Mouse (Mus musculus): ENCODE data around the gene Tmem109.
A peak's percentile ranks its signal among the peaks of the same experiment; 100 is the strongest.

The Tmem109 gene

DNA sequence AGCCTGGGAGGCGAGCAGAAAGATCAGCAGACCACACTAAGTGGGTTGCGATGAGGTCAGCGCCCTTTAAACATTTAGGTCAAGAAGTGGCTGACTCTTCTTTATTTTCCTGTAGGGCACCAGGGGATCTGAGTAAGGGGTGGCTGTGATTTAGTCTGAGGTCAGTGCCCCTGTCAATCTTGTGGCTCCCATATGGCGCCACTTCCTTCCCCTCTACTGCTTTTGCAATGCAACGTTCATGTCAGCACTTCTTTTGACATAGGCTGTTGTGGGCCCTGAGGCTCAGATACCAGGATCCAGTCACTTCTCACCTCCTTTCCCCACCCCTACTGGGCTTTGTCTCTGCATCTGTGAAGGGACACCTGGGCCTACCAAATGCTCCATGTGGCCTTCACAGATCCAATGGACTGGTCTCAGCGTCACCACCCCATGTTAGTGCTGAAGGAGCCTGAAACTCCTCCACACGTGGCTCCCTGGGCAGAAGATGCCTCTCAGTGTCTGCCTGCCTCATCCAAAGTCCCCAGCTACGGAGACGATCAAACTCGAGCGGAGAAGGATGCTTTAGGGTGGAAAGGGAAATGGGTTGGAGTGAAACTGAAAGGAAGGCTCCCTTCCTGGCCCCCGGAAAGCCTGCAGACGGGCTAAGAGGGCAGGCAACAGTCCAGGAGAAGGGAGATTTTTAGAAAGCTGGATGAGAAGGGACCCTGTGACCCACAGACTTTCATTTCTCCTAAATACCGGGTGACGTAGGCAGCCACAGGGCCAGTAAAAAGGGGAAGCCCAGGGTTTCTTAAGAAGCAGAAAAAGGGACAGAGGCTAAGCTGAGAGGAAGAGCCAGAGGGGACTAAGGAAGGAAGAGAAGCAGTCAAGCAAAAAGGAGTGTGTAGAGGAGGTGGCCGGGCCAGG is 39.8 kb downstream of the Tmem109 start:
- DNase-seq (ENCODE audit: low spot score) = no peak

DNA sequence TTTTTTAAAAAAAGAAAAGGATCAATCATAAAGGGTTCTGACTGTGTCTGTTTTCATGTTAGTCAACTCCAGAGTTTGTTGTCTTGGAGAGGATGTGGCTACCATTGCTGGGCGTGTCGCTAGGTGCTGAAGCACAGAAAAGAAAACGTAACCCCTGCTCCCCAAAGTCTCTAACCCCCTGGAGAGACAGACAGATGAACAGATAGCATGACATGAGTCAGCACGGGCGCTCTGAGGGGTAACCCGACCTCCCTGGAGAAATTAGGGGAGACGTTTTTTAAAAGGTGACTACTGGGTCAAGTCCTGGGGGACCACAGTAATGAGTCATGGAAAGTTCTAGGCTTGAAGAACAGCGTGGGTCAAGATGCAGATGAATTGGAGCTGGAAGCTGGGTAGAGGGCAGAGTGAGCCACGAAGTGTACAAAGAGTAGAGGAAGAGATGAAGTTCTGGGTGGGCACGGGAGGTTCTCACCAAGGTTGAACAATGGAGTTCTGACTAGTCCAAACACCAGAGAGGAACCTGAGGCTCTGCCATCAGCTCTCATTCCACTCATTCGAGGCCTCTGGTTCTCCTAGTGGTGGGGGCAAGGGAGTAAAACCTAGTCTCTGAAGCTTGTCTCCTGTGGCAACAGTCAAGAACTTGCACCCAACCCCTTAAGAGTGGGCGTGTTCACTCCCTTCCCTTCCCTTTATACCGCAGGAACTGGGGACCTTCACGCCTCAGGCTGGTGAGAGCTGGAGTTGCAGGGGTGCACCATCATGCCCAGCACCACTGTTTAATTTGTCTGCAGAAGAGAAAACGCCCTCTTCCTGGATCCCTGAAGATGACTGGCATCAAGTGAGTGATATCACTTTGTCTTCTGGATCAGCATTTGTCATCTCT is 42.5 kb downstream of the Tmem109 start, which contains the start of gene Slc15a3:
Gene Slc15a3, plus strand, starts transcription at position 718 of the 883 bp plus-strand sequence.
- no peak for DNase-seq (ENCODE audit: low spot score)

DNA sequence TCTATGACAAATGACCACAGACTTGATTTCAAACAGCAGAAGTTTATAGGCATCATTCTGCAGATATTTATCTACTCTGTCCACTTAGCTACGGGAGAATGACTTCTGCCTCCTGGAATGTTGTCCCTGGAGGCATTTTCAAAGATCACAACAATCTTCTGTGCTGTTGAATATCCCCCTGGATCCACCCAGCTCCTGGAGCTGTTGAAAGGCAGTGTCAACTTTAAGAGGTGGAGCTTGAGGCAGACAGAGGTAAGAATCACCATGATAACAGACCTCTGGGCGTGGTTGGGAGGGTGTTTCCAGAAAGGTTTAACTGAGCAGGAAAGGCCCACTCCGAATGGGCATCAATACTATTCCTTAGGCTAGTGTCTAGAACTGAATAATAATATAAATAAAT is 46.1 kb downstream of the Tmem109 start:
- DNase-seq (ENCODE audit: low spot score) = no peak

DNA sequence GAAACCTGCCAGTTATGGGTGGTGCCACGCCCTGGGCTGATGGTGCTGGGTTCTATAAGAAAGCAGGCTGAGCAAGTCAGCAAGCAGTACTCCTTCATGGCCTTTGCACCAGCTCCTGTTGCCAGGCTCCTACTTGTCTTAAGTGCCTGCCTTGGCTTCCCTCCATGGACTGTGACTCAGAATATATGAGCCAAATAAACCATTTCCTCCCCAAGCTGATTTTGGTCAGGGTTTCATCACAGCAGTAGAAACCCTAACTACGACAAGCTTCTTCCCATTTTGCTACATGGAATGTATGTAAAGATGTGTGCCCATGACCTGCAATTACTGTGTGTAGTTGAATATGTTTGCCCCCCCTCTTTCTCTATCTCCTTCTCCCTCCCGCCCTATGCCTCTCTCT is 48.2 kb downstream of the Tmem109 start:
- DNase-seq (ENCODE audit: low spot score) = peak; percentile 83

DNA sequence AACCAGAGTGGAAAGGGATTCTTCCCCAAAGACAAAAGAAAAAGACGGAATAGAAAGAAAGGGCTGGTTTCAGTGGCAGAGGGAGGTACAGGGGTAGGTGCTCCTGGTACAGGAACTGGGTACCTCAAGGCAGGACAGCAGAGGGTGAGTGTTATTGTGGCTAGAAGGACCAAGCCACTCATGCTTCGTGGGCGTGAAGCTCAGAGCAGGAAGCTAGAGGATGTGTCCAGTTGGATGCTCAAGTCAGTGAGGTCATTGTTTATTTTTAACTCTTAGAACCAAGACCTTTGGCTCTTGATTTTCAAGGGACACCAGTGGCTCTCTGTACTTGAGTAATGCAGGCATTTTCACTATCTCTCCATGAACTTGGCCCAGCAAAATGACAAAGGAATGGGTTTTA is 49.8 kb downstream of the Tmem109 start:
- peak; percentile 17 for DNase-seq (ENCODE audit: low spot score)

DNA sequence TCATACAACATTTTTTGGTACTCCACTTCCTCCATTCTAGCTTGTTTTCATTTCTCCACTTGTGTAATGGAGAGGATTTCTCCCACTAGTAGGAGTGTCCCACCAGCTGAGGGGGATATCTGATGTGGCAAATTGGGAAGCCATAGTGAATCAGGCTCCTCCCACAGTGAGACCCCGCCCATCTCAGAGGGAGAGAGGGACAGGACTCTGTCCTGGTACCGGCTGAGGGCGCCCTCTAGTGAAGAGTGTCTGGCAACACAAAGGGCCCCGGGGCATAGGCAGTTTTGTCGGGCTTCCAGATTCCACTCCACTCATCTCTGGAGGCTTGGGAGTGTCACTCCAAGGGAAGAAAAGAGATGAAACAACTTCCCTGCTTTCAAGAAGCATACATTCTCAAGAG is 50.4 kb downstream of the Tmem109 start:
- peak; percentile 54 for DNase-seq (ENCODE audit: low spot score)

DNA sequence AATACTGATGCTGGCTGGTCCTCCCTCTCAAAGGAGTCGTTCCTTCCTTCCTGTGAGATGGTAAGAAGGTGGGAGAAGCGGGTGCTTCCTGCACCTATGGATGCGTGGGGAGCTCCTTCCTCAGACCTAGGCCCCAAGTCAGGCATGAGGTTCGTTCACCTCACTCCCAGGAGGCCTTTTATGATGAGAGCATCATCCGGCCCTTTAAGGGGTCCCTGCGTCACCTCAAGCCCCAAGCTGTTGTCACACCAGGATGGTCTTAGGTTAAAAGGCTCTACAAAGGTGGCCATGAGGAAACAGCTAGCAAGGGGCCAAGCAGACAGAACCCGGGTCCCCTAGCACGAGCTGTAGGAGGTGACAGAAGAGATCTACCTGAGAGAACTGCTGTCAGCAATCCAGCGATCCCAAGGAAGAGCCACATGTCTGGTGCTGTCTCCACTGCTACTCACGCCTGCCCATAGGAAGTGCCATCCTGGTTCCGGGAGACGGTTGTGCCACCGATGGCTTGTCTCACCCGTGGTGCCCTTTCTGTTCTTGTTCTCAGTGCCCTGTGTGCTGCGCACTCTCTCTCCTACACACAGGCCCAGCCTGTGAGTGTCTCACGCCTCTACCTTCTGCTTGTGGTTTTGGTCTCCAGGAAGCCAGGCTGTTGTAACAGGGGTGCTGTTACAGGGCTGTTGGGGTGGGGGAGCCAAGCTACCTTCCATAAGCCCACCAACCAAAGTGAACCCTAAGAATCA is 52.2 kb downstream of the Tmem109 start, which contains the start of gene Cd6:
Gene Cd6, minus strand, starts transcription at position 623 of the 740 bp plus-strand sequence.
- DNase-seq (ENCODE audit: low spot score) = no peak

DNA sequence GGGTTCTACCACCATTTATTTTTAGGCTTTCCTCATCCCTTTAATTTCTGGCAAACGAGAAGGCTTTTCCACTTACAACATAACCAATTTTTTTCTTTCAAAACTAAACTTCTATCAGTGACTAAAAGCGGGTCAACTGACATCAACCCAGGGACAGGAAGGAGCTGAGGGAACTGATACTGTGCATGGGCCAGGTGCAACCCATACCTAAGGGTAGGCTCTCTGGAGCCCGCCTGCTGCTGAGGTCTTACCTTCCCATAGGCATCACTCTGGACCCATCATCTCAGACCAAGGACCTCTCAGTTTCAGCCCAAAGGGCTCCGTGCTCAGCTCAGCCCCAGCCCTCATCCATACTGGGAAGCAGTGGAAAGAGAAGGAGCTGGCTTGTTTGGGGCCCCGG is 53.5 kb downstream of the Tmem109 start:
- DNase-seq (ENCODE audit: low spot score) = no peak

DNA sequence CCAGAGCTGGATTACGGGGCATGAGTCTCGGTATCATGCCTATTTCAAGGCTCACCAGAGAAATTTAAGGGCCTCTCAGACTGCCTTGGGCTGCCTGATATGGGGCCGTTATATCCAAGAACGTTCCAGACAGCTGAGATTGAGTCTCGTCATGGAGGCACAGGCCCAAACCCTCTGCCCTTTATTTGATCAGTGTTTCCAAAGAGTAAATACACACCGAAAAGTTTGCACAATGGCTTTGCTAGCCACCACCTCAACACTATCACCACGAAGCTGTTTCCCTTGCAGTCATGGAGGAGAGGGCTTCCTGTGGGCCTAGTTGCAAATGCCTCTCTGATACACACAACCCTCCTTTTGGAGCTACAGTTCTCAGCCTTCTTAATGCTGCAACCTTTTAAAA is 57.7 kb downstream of the Tmem109 start:
- DNase-seq (ENCODE audit: low spot score) = no peak

DNA sequence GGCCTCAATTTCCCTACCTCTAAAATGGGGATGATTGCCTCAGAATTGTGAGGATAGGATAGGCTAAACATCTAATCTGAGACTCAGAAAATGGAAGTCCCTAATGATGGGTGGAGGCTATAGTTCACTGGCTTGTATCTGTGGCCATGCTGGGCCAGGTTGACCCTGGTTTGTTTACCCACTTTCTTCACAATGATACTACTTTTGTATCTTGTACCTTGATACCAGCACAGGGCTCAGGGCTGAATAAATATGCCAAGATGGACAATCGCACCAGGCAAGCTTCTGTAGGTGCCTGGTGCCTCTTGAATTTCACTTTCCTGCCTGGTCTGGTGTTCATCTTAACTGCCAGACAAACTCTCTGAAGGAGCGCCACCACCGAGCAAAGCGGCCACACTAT is 59.3 kb downstream of the Tmem109 start:
- DNase-seq (ENCODE audit: low spot score) = no peak

DNA sequence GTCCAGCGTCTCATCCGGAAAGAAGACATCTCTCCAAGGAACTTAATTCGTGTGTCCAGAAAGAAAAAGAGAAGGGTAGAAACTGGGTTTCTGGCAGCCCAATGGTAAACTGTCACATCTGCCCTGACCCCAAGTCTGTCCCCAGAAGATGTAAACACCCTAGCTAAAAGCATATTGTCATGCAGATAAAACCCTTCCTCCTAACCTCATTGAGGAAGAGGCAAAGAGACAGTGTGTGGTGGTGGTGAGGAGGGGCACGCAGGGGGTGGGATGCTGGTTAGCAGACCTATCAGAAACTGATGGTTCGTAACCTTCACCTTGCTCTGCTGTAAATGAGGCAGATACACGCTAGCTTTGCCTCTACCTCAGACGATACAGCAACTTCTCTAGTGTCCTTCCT is 60.5 kb downstream of the Tmem109 start:
- no peak for DNase-seq (ENCODE audit: low spot score)

All from adipocyte (in vitro differentiated cells).